In genomic region chr7:100227158-100227875, GRCm38 (mm10) we compare ENCODE assay signal across 8 mouse cellular contexts. TPM values are rescaled to one million over a fixed set of nuclear protein-coding genes. Genes with fewer than 3 reads are reported as not detected.
DNase-seq lines count a peak whose midpoint lies in the region; ATAC-seq and TF ChIP-seq lines count a peak whose summit lies in the region.

TSS of gene Pgm2l1 (plus strand) at chr7:100227394.

- H3K4me2 ChIP-seq in kidney, embryonic 14.5 days (replicated peaks; ENCODE audit: low read depth, low read length) = peak within 1 kb of the TSS; percentile 80
- peak within 1 kb of the TSS; percentile 97 for H3K4me2 ChIP-seq in limb, embryonic 15.5 days

- peak; percentile 98 for ATAC-seq in kidney, embryonic 14.5 days (ENCODE audit: low FRiP score, low TSS enrichment)
- peak; percentile 97 for ATAC-seq in limb, embryonic 15.5 days (ENCODE audit: insufficient number of reproducible peaks, low FRiP score, low TSS enrichment, low read depth)

- H3K27ac ChIP-seq in bone marrow macrophage, adult 2 months (ENCODE audit: insufficient read depth, low read depth, low read length) = peak within 1 kb of the TSS; percentile 73
- H3K27ac ChIP-seq in embryonic fibroblast, embryonic 13.5 days (ENCODE audit: insufficient read depth, low read length) = no peak within 1 kb of the TSS
- peak within 1 kb of the TSS; percentile 87 for H3K27ac ChIP-seq in kidney, embryonic 14.5 days (ENCODE audit: low read depth, low read length)
- peak within 1 kb of the TSS; percentile 83 for H3K27ac ChIP-seq in limb, embryonic 15.5 days

- 0% methylated on average over 62 of the region's 72 CpGs for whole genome bisulfite sequencing in kidney, embryonic 14.5 days
- WGBS in limb, embryonic 15.5 days = under 1% methylated on average over 64 of the region's 72 CpGs

- TF ChIP-seq CTCF in bone marrow macrophage, adult 2 months (IDR thresholded peaks at IDR 0.05; ENCODE audit: low read depth, low read length) = no peak
- no peak for TF ChIP-seq CTCF in embryonic fibroblast, embryonic 13.5 days (IDR thresholded peaks at IDR 0.05; ENCODE audit: borderline replicate concordance, insufficient read depth, low read length)

- H3K36me3 ChIP-seq in kidney, embryonic 14.5 days (ENCODE audit: control insufficient read depth, insufficient read depth, low read length) = no peaks in the 10 kb centered on the region
- no peaks in the 10 kb centered on the region for H3K36me3 ChIP-seq in limb, embryonic 15.5 days

- H3K9me3 ChIP-seq in kidney, embryonic 14.5 days (ENCODE audit: control insufficient read depth, low read length) = no peaks in the 10 kb centered on the region
- no peaks in the 10 kb centered on the region for H3K9me3 ChIP-seq in limb, embryonic 15.5 days

- peak within 1 kb of the TSS; percentile 76 for H3K4me3 ChIP-seq in bone marrow macrophage, adult 2 months (ENCODE audit: insufficient read depth, low read length)
- peak within 1 kb of the TSS; percentile 67 for H3K4me3 ChIP-seq in embryonic fibroblast, embryonic 13.5 days (ENCODE audit: insufficient read depth, low read length)
- H3K4me3 ChIP-seq in kidney, embryonic 14.5 days (ENCODE audit: low read length) = peak within 1 kb of the TSS; percentile 64
- H3K4me3 ChIP-seq in limb, embryonic 15.5 days = peak within 1 kb of the TSS; percentile 66

- peaks cover 11% of the 10 kb centered on the region for H3K4me1 ChIP-seq in bone marrow macrophage, adult 2 months (ENCODE audit: control insufficient read depth, insufficient read depth, low read length)
- H3K4me1 ChIP-seq in embryonic fibroblast, embryonic 13.5 days (ENCODE audit: control insufficient read depth, insufficient read depth, low read length) = no peaks in the 10 kb centered on the region
- peaks cover 4% of the 10 kb centered on the region; the same call in 1 of the 2 replicates for H3K4me1 ChIP-seq in kidney, embryonic 14.5 days (ENCODE audit: control insufficient read depth, insufficient read depth, low read length)
- H3K4me1 ChIP-seq in limb, embryonic 15.5 days = peaks cover 8% of the 10 kb centered on the region; the same call in 1 of the 2 replicates

- no peaks in the 10 kb centered on the region for H3K27me3 ChIP-seq in kidney, embryonic 14.5 days (ENCODE audit: control insufficient read depth, insufficient read depth, low read length)
- H3K27me3 ChIP-seq in limb, embryonic 15.5 days = no peaks in the 10 kb centered on the region

- H3K9ac ChIP-seq in kidney, embryonic 14.5 days (ENCODE audit: low read depth, low read length) = peak within 1 kb of the TSS; percentile 64
- peak within 1 kb of the TSS; percentile 56 for H3K9ac ChIP-seq in limb, embryonic 15.5 days

- TF ChIP-seq POLR2A in bone marrow macrophage, adult 2 months (IDR thresholded peaks at IDR 0.05; ENCODE audit: borderline replicate concordance, low read depth, low read length) = no peak
- TF ChIP-seq POLR2A in embryonic fibroblast, embryonic 13.5 days (IDR thresholded peaks at IDR 0.05; ENCODE audit: low read depth, low read length) = peak; percentile 47

- peak; percentile 98 for DNase-seq in A20 (ENCODE audit: low read depth, low spot score)
- peak; percentile 97 for DNase-seq in heart, adult 9 months (ENCODE audit: low spot score in 2 of 2)
- peak; percentile 90 to 92 for DNase-seq in monocyte, adult 2 months (ENCODE audit: low read depth in 1 of 2, low spot score in 2 of 2)
- peak; percentile 97 to 98 for DNase-seq in spleen, postnatal 36 days (ENCODE audit: low spot score in 2 of 2)

RNA-seq across cellular contexts. Expression of gene Pgm2l1, which starts in this region (rescaled TPM):
- 14.1 and 14.4 TPM in 2 replicates for polyA plus RNA-seq in bone marrow macrophage, adult 2 months (2012; ENCODE audit: insufficient read depth, insufficient read length, missing spikeins)
- 8.4 and 8.6 TPM in 2 replicates for polyA plus RNA-seq in embryonic fibroblast, embryonic 13.5 days (2011; ENCODE audit: insufficient read length, low read depth, missing spikeins)
- 5.5 and 5.9 TPM in 2 replicates for polyA plus RNA-seq in kidney, embryonic 14.5 days (2014; fragmentation: Nextera tagmentation; extraction: Ambion mirVana)
- 2.1 and 3.1 TPM in 2 replicates for polyA plus RNA-seq in limb, embryonic 15.5 days (2015; fragmentation: Nextera tagmentation; extraction: Ambion mirVana)
